Mouse (Mus musculus): Measurements from ENCODE around the gene Gm21719. TPM values are rescaled to one million over a fixed set of nuclear protein-coding genes. Genes with fewer than 3 reads are reported as not detected.
"Not testable (repeated sequence)": the region's sequence is repeated elsewhere in the genome, so short reads cannot be mapped to it uniquely, and the experiment has no call there.

Gene Gm21719
- not detected in 2 replicates for polyA plus RNA-seq (2015; fragmentation: Nextera tagmentation; extraction: Ambion mirVana)

GRCm38 (mm10) chrY:6682772-6683171 is at the start of gene Gm21719:
Gene Gm21719 (minus strand): TSS chrY:6682872.
- H3K27ac ChIP-seq (replicated peaks); H3K4me1 ChIP-seq (replicated peaks; ENCODE audit: control insufficient read depth, insufficient read depth); H3K36me3 ChIP-seq (ENCODE audit: control insufficient read depth, insufficient read depth, low read length); ATAC-seq (ENCODE audit: low FRiP score, low TSS enrichment); H3K27me3 ChIP-seq (ENCODE audit: control insufficient read depth, insufficient read depth, low read length); H3K9me3 ChIP-seq (ENCODE audit: control insufficient read depth, low read length); H3K4me2 ChIP-seq (replicated peaks; ENCODE audit: low read depth); H3K9ac ChIP-seq (ENCODE audit: low read length); H3K4me3 ChIP-seq (ENCODE audit: low read depth, low read length); DNase-seq (ENCODE audit: low spot score): not testable (repeated sequence)
- 80% methylated on average over 1 of the region's 1 CpGs for WGBS

Other genes with a start within 250 kb of the Gm21719 start
- not detected in 2 replicates for gene Gm28919, start 99.3 kb downstream of the Gm21719 start, polyA plus RNA-seq (2015; fragmentation: Nextera tagmentation; extraction: Ambion mirVana)
- not detected in 2 replicates for gene Gm20830, start 235.4 kb upstream of the Gm21719 start, polyA plus RNA-seq (2015; fragmentation: Nextera tagmentation; extraction: Ambion mirVana)